In the genomic region with DNA sequence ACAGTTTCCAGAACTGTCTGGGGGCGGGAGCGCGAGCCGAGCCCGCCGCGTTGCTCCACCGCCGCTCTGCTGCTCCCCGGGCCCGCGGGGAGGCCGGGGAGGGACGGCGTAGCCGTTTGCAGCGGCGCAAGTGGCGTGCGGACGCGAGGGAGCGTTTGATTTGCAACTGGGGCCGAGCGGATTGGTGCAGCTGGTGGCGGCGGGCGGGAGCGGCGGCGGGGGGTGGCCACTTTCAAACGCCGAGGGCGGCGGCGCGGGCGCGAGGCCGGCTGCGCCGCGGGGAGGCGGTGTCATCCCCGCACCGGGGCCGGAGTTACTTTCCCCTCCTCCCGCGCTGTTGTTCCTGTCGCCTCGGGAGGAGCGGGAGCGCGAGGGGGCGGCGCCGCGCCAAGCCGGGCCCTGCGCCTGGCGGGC, we compare ENCODE assay signal across 8 mouse cellular contexts. TPM values are rescaled to one million over a fixed set of nuclear protein-coding genes. Genes with fewer than 3 reads are reported as not detected.
DNase-seq lines count a peak whose midpoint lies in the region; ATAC-seq and TF ChIP-seq lines count a peak whose summit lies in the region.

No protein-coding gene starts in this region.

- WGBS in bone marrow, adult 2 months: 0% methylated on average over 42 of the region's 61 CpGs
- WGBS in embryonic facial prominence, embryonic 15.5 days: under 1% methylated on average over 58 of the region's 61 CpGs
- under 1% methylated on average over 51 of the region's 61 CpGs for WGBS in heart, embryonic 10.5 days
- WGBS in kidney, embryonic 15.5 days: under 1% methylated on average over 47 of the region's 61 CpGs

- no peaks in the 10 kb centered on the region for H3K27me3 ChIP-seq in embryonic facial prominence, embryonic 15.5 days
- H3K27me3 ChIP-seq in heart, embryonic 10.5 days (ENCODE audit: insufficient read depth, poor library complexity, severe bottlenecking): no peaks in the 10 kb centered on the region
- no peaks in the 10 kb centered on the region for H3K27me3 ChIP-seq in kidney, embryonic 15.5 days

- peak overlapping the region; percentile 94 for H3K4me2 ChIP-seq in embryonic facial prominence, embryonic 15.5 days (replicated peaks)
- peak overlapping the region; percentile 94 for H3K4me2 ChIP-seq in kidney, embryonic 15.5 days

- no peaks in the 10 kb centered on the region for H3K9me3 ChIP-seq in embryonic facial prominence, embryonic 15.5 days (replicated peaks)
- no peaks in the 10 kb centered on the region for H3K9me3 ChIP-seq in heart, embryonic 10.5 days
- no peaks in the 10 kb centered on the region for H3K9me3 ChIP-seq in kidney, embryonic 15.5 days (replicated peaks)

- peak; percentile 77 for DNase-seq in 3T3-L1 (ENCODE audit: low read depth, low spot score)
- DNase-seq in heart, embryonic 10.5 days (ENCODE audit: low spot score): peak; percentile 90
- peak; percentile 90 for DNase-seq in liver
- peak; percentile 81 for DNase-seq in spleen, postnatal 36 days (ENCODE audit: low spot score in 2 of 2)

- H3K36me3 ChIP-seq in embryonic facial prominence, embryonic 15.5 days: no peaks in the 10 kb centered on the region
- H3K36me3 ChIP-seq in heart, embryonic 10.5 days: no peaks in the 10 kb centered on the region
- no peaks in the 10 kb centered on the region for H3K36me3 ChIP-seq in kidney, embryonic 15.5 days

- H3K27ac ChIP-seq in bone marrow, adult 2 months (ENCODE audit: control insufficient read depth, insufficient read depth, low read depth, low read length, poor library complexity): peak overlapping the region; percentile 99
- H3K27ac ChIP-seq in embryonic facial prominence, embryonic 15.5 days (replicated peaks): peak overlapping the region; percentile 88
- H3K27ac ChIP-seq in heart, embryonic 10.5 days: peak overlapping the region; percentile 96
- peak overlapping the region; percentile 97 for H3K27ac ChIP-seq in kidney, embryonic 15.5 days

- TF ChIP-seq POLR2A in bone marrow, adult 2 months (IDR thresholded peaks at IDR 0.05; ENCODE audit: borderline replicate concordance, control insufficient read depth, low read depth, low read length): peak; percentile 80; the same call in 1 of the 2 replicates

- peak; percentile 81 for ATAC-seq in embryonic facial prominence, embryonic 15.5 days (ENCODE audit: insufficient number of reproducible peaks, low FRiP score, low TSS enrichment, low read depth)
- ATAC-seq in kidney, embryonic 15.5 days (replicated peaks; ENCODE audit: low FRiP score): peak; percentile 61
- ATAC-seq in monocyte, adult 5-6 weeks (replicated peaks; ENCODE audit: insufficient number of reproducible peaks, low FRiP score, low TSS enrichment, poor library complexity, severe bottlenecking): 0 out of 2 replicates have a peak, but pooled peaks have one; percentile 23

- TF ChIP-seq CTCF in bone marrow, adult 2 months (IDR thresholded peaks at IDR 0.05; ENCODE audit: control insufficient read depth, insufficient read depth, low read length): no peak

- peak overlapping the region; percentile 98 for H3K4me3 ChIP-seq in bone marrow, adult 2 months (replicated peaks; ENCODE audit: control insufficient read depth, low read depth, low read length)
- peak overlapping the region; percentile 66 for H3K4me3 ChIP-seq in embryonic facial prominence, embryonic 15.5 days (replicated peaks)
- peak overlapping the region; percentile 85 for H3K4me3 ChIP-seq in heart, embryonic 10.5 days
- H3K4me3 ChIP-seq in kidney, embryonic 15.5 days (replicated peaks): peak overlapping the region; percentile 82

- H3K9ac ChIP-seq in embryonic facial prominence, embryonic 15.5 days: peak overlapping the region; percentile 47
- H3K9ac ChIP-seq in kidney, embryonic 15.5 days: peak overlapping the region; percentile 77

- H3K4me1 ChIP-seq in bone marrow, adult 2 months (ENCODE audit: control insufficient read depth, insufficient read depth, low read length): peaks cover 2% of the 10 kb centered on the region
- H3K4me1 ChIP-seq in embryonic facial prominence, embryonic 15.5 days: peaks cover 18% of the 10 kb centered on the region
- peaks cover 17% of the 10 kb centered on the region for H3K4me1 ChIP-seq in heart, embryonic 10.5 days
- H3K4me1 ChIP-seq in kidney, embryonic 15.5 days: peaks cover 33% of the 10 kb centered on the region

RNA-seq across cellular contexts. Expression of gene Jade1, which starts 9.9 kb away (rescaled TPM):
- 4.7 and 13.1 TPM in 2 replicates for polyA plus RNA-seq in bone marrow, adult 2 months (2011; ENCODE audit: insufficient read depth, insufficient read length, low replicate concordance, missing spikeins)
- polyA plus RNA-seq in embryonic facial prominence, embryonic 15.5 days (2015; fragmentation: Nextera tagmentation; extraction: Ambion mirVana): 13.5 and 15.7 TPM in 2 replicates
- polyA plus RNA-seq in heart, embryonic 10.5 days (2016; fragmentation: Nextera tagmentation; extraction: Ambion mirVana): 13.1 and 17.8 TPM in 2 replicates
- polyA plus RNA-seq in kidney, embryonic 15.5 days (2015; fragmentation: Nextera tagmentation; extraction: Ambion mirVana): 22.1 and 22.8 TPM in 2 replicates
- total RNA-seq in monocyte, adult 5-6 weeks (2017): 16.5 to 22.5 TPM (median 18.4 TPM) in 3 replicates

Comparison
In these comparisons a context has a peak if more than half of its experiments do, and no peak if none do; other contexts are left out.
1. Peak in every context shown above with its lines: DNase-seq, ATAC-seq, H3K4me3 ChIP-seq and H3K27ac ChIP-seq.
2. ATAC-seq: peak in every context shown above with its lines; median percentile 81 in embryonic facial prominence, embryonic 15.5 days; 61 in kidney, embryonic 15.5 days; 23 in monocyte, adult 5-6 weeks.